Mouse (Mus musculus) left cerebral cortex, postnatal 4 days (tissue): Measurements from ENCODE around the gene Btg3. TPM values are rescaled to one million over a fixed set of nuclear protein-coding genes. Genes with fewer than 3 reads are reported as not detected.

Experiments used
- DNase-seq: peaks from one replicate; pipeline ENCODE4 v3.0.0-alpha.2; 2022
- intact Hi-C: fragments of 180-260 bp; cut with DNase I; formaldehyde crosslinking; loops from one replicate; pipeline ENCODE4 v1.15.1; 2025
- total RNA-seq, 2 experiments: library from RNA; stranded (reverse); gene quantifications; 2 replicates each; pipeline ENCODE4 v1.2.3; 2021

Gene Btg3
- total RNA-seq, 2 experiments from 2014 or later = 3.5 to 5.4 TPM

- DNase-seq = no peak
- intact Hi-C loops = loop anchor here (5.0 to 10.0 kb wide), 2 partner anchors 150 to 1213 kb away; no protein-coding TSS in a partner anchor
Observed at GRCm38 (mm10) chr16:78347328-78347926, 29.6 kb downstream of the Btg3 start.

DNA sequence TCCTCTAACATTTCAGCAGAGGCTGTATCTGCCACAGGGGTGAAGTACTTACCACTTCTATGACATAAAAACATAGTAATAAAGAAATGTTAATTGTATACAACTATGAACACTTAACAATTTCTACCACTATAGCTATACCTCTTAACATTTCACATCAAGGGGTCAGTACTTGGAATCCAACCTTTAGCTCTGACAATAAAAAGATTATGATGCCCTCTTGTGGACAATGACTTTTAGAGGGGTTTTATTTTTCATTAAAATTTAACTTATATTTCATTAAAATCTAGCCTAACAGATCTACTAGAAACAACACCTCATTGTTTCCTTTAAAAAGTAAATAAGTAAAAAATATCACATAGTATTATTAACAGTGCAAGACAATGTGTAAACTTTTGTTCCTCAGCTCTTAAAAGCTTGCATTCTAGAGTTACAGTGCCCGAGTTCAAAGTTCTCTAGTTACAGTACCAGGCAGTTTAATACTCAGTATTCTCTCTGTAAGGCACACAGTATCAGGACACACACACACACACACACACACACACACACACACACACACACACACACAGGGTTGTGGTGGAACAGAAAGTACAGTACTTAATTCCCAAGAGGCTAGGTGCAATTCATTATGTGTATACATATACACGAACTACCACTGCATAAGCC is 30.2 kb downstream of the Btg3 start:
- intact Hi-C loops = loop anchor here (5.0 to 10.0 kb wide), 2 partner anchors 149 to 1212 kb away; no protein-coding TSS in a partner anchor
- no peak for DNase-seq

GRCm38 (mm10) chr16:78343792-78344191 is 33.2 kb downstream of the Btg3 start:
- DNase-seq = no peak
- intact Hi-C loops = loop anchor here (10.0 kb wide), 1 partner anchor 1209 kb away; no protein-coding TSS in a partner anchor

DNA sequence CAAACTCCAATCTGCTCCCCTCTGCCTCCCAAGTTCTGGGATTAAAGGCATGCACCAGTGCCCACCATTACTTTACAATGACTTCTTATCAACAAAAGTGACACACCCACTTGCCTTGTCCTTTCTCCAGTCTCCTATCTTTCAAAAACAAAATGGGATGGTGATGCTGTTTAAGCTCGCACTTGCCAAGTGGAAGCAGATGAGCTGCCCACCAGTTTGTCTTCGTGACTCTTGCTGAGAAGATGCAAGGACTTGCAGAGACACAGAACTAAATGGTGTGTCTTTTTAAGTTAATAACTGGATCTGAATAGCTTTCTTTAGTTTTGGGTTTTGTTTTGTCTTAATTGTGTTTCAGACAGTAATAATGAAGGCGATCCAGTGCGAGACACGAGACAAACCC is 34.2 kb downstream of the Btg3 start:
- intact Hi-C loops = loop anchor here (10.0 kb wide), 1 partner anchor 1208 kb away; no protein-coding TSS in a partner anchor
- DNase-seq = no peak

DNA sequence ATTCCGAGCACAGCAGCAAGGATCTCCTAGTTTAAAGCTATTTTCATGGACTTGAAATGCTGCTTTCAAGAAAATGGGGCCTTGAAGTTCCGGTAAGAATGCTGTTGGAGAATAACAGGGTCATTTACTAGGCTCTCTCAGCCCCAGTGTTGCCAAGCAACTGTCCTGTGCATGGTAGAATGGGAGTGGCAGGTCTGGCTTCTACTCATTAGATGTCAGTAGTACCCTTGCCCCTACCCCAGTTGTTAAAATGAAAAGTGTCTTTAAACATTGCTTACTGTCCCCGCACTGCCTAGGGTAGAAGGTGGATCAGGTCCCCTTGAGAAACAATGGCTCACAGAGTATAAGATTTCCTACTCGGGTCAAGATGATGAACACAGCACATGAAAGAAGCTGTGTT is 35.6 kb downstream of the Btg3 start:
- no peak for DNase-seq
- intact Hi-C loops = loop anchor here (10.0 kb wide), 1 partner anchor 1207 kb away; no protein-coding TSS in a partner anchor

- no peak for DNase-seq
- intact Hi-C loops = no loop called here
Observed at GRCm38 (mm10) chr16:78337226-78337625, 39.8 kb downstream of the Btg3 start.

- intact Hi-C loops = no loop called here
- DNase-seq = no peak
Observed at GRCm38 (mm10) chr16:78327999-78328398, 49.0 kb downstream of the Btg3 start.

GRCm38 (mm10) chr16:78327562-78327961 is 49.4 kb downstream of the Btg3 start:
- intact Hi-C loops = no loop called here
- DNase-seq = no peak

GRCm38 (mm10) chr16:78325972-78326848 is 50.8 kb downstream of the Btg3 start:
- no peak for DNase-seq
- intact Hi-C loops = no loop called here

DNA sequence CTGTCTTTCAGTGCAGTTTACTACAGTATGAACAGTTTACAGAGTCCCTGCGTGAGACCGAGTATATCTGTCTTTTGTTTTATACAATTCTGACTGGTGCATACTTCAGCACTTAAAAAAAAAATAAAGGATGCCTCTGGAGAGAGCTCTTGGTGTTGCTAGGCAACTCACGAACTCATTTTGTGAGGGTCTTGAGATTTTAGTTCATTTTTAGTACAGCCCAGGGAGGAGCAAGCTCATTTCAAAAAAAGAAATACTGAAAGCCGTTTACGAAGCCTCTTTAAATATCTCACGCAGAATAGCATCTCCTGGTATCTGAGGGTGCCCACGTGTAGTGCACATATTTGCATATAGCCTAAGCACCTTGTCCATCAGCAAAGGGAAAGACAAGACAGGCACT is 54.9 kb downstream of the Btg3 start:
- intact Hi-C loops = no loop called here

DNA sequence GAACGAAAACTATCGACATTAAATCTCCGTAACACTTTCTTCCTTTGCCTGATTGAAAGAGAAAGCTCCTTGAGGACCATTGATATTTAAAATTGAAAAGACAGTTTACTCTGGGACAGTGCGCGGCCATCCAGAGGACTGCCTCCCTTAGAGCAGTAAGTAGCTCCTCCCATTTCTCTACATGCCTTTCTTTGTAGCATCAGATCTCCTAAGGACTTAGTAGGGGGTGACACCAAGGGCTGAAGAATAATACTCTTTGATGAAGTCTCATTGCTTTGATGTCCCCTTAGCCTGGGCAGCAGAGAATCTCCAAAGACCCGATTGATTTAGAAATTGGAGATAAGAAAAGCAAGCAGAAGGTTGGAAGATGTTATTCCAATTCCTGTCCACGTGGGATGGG is 55.4 kb downstream of the Btg3 start:
- no peak for DNase-seq
- intact Hi-C loops = no loop called here

More for the DNA sequence above, 54.9 kb downstream of the Btg3 start:
- no peak for DNase-seq

DNA sequence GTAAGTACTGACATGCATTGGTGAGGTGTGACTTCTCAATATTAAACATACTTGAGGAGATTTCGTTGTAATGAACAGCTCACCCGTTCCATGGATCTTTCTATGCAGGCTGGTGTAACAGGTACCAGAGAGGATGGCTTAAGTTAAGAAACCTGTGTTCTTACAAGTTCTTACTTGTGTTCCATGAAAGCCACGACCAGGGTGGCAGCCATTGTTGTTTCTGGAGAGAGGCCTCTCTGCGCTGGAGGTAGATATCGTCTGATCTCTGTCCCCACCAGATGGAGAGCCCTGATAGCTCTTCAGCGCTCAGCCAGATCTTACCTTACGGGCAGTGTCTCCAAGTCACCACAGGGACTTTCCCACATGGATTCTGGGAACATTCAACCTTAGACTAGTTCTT is 57.3 kb downstream of the Btg3 start:
- intact Hi-C loops = loop anchor here (5.0 kb wide), 1 partner anchor 122 kb away; no protein-coding TSS in a partner anchor
- no peak for DNase-seq

DNA sequence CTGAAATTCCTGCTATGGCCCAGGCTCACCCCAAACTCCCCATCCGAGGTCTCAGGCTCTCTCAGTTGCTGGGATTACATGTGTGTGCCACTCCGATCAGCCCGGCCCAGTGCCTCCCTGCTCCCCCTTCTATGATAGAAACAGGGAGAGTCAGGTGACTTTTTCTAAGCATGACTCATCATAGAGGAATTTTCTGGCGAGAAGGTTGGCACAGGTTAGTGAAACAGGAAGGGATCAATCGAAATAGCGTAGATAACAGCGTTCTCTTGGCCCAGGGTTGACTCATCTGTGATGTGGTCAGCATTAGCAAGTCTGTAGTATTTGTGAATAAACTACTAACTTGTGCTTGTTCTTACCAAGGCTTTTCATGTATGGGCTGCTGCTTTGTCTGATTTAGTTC is 59.0 kb downstream of the Btg3 start:
- intact Hi-C loops = loop anchor here (5.0 kb wide), 1 partner anchor 121 kb away; no protein-coding TSS in a partner anchor

GRCm38 (mm10) chr16:78316849-78317248 is 60.1 kb downstream of the Btg3 start:
- intact Hi-C loops = loop anchor here (5.0 kb wide), 1 partner anchor 120 kb away; no protein-coding TSS in a partner anchor
- peak; percentile 53 for DNase-seq

More for the DNA sequence above, 59.0 kb downstream of the Btg3 start:
- no peak for DNase-seq

DNA sequence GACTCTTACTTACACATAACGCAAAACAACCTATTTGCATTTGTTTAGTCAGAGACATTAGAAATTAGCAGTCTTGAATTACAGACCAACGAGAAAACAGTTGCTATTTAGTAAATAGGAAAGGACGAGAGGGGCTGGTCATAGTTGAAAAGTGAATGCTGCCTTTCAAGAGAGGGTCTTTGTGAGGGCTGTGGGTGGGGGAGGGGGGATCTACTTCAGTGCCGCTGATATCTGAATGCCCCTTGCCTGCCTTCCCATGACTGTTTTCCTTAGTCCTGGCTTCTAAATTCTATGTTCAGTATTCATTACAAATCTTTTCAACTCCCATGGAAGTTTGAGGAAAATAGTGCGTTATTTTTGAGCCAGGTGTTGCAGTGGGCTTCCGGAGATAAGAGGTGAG is 63.0 kb downstream of the Btg3 start:
- no peak for DNase-seq
- intact Hi-C loops = no loop called here

- intact Hi-C loops = no loop called here
- DNase-seq = no peak
Observed at GRCm38 (mm10) chr16:78313135-78313887, 63.7 kb downstream of the Btg3 start.

- intact Hi-C loops = no loop called here
- no peak for DNase-seq
Observed at GRCm38 (mm10) chr16:78309258-78309657, 67.7 kb downstream of the Btg3 start.

DNA sequence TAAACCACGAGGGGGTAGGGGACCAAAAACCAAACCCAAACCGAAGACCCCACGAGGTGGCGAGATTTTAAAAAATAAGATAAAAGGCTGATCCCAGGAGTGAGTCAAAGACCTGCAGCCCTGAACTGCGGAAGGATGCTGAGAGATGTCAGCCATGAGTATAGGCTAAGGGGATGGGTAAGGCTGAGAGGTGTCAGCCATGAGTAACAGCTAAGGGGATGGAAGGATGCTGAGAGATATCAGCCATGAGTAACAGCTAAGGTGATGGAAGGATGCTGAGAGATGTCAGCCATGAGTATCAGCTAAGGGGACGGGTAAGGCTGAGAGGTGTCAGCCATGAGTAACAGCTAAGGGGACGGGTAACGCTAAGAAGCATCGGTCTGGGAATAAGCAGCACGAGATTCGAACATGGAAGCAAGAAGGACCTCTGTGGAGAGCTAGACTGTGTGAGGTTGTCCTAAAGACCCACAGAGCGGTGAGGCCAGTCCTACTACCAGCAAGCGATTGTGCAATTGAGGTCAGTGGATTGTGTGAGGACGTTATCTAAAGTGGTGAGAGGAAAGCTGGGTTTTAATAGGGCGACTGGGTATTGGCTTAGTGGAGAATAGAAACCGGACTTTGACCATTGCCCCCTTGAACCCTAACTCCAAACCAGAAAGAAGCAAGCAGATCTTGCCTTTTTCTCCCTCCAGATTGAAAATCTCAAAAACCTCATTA is 69.4 kb downstream of the Btg3 start:
- intact Hi-C loops = no loop called here
- no peak for DNase-seq

- DNase-seq = no peak
- intact Hi-C loops = no loop called here
Observed at GRCm38 (mm10) chr16:78306606-78307005, 70.4 kb downstream of the Btg3 start.
